Mouse (Mus musculus) natural killer cell, adult 2 months (primary cell): ENCODE measurements around the gene Ltbr.

Experiments used
- DNase-seq, 2 experiments: peaks; one replicate each; pipeline ENCODE4 v3.0.0; 2022; ENCODE audit warnings: low spot score in 2 of 2

The Ltbr gene

DNA sequence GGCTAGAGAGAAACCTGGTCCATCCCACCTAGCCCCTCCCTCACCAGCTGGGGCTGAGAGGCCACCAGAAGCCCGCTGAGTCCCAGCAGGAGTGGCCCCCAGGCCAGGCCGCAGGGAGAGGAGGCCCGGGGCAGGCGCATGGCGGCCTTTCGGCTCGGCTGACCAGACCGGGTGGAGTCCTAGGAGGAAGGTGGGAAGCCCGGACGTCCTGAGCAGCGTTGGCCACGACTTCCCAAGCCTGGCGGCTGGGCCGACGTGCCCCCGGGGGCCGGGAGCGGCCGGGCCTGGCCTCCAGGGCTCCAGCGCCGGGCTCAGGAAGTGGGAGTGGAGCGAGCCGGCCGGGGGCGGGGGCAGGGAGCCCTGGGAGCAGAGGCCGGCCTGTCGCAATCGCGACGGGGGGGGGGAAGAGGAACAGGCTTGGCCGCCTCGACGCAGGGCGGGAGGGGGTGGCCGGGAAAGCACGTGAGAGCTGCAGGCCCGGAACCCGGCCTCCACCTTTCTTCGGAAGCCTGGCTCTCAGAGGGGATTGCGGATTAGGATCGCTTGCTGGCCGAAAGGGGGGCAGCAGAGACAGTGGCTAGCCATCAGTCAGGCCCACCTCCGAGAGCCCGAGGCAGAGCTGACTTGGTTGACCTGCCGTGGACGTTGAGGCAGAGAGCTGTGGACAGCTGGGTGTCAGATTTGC lies at the start of gene Ltbr:
Gene Ltbr, minus strand, starts transcription at position 340 of the 685 bp plus-strand sequence.
- DNase-seq: peak in 1 of 2 experiments; percentile 24

GRCm38 (mm10) chr6:125363021-125363420 lies 49.3 kb upstream of the Ltbr start:
- DNase-seq: no peak

- DNase-seq: no peak
These were observed 48.0 kb upstream of the Ltbr start for GRCm38 (mm10) chr6:125361467-125362291.

- DNase-seq: peak in 1 of 2 experiments; percentile 45
These were observed 47.2 kb upstream of the Ltbr start for GRCm38 (mm10) chr6:125360846-125361245.

- DNase-seq: no peak
These were observed 46.3 kb upstream of the Ltbr start for GRCm38 (mm10) chr6:125359999-125360398.

DNA sequence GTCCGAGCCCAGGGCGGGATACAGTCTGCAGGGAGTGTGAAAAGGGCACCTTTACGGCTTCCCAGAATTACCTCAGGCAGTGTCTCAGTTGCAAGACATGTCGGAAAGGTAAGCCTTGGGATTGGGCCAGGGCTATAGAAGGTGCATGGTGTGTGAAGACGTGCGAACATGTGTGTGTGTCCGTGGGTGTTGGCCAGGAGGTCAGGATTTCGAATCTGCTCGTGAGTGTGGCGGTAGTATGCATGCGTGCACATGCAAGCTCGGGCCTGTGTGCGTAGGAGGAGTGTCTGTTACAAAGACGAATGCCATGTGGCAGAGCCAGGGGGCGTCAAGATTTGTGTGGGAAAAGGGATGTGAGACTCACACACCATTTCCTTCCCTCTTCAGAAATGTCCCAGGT lies 43.6 kb upstream of the Ltbr start:
- DNase-seq: no peak

DNA sequence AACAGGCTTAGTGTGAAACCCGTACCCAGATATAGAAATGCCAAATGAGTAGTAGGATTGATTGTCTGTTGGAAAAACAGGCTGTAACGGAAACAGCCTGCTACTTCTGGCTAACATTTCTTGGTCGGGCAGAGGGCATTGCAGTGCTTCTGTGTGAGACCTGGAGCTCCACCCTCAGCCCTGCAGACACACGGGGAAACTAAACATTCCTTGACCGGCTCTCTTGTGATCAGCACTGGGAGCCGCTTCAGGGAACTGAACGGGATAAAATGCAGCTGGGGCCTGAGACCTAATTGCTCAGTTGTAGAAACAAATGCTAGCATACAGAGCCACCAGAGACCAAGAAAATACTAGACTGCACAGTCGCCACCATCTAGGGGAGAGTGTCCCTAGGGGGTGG lies 42.6 kb upstream of the Ltbr start:
- DNase-seq: no peak

- DNase-seq: no peak
These were observed 41.6 kb upstream of the Ltbr start for GRCm38 (mm10) chr6:125355197-125355741.

- no peak for DNase-seq
These were observed 40.9 kb upstream of the Ltbr start for GRCm38 (mm10) chr6:125354352-125355151.

DNA sequence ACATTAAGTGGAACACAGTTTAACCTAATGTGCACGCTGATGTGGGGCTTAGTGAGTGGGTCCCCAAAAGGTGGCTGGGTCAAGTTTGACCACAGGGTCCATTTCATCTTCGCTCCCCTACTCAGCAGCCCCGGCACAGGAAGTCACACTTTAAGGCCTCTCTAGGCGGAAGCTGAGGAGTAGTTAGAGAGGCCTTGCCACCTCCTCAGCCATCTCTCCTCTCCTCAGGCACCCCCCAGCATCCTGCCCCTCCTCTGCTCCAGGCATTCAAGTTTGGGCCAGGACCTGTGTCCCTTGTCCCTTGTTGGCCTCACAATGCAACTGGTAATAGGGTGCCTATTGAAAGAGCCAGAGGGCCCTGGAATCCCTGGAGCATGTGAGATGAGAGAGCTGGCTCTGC lies 40.0 kb upstream of the Ltbr start:
- peak; percentile 51 to 66 for DNase-seq

DNA sequence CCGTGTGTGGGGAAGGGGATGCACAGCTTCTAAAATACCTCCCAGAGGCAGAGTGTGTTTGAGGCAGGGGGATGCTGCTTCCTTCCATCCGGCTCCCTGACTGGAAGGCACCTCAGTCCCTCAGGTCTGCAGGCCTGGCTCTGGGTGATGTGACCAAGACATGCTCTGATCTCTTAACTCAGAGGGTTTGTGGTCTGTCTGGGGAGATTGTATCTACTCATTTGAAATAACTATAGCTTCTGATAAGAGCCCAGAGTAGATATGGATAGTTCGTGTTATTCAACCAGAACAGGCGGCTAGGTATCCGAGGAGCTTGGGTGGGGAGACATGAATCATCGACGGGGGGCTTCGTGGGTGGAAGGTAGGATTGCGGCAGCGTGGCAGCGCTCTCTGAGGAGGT lies 39.5 kb upstream of the Ltbr start:
- no peak for DNase-seq

DNA sequence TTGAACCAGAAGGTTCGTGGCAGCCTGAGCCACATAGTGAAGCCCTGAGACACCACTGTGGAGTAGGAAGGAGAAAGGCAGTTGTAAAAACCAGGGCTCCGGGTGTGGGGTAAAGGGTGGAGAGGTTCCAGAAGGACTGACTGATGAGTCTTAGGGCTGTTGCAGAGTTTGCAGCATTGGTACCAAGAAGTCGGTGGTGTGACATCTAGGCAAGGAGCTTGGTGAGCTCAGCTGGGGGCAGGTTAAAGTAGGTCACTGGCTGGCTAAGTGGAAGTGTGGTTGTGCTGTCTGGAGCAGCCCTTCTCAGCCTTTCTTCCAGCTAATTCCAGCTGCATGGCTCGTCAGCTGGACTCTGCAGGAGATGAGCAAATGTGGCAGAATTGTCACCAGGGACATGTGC lies 39.1 kb upstream of the Ltbr start:
- no peak for DNase-seq

GRCm38 (mm10) chr6:125352046-125352384 lies 38.3 kb upstream of the Ltbr start:
- no peak for DNase-seq

DNA sequence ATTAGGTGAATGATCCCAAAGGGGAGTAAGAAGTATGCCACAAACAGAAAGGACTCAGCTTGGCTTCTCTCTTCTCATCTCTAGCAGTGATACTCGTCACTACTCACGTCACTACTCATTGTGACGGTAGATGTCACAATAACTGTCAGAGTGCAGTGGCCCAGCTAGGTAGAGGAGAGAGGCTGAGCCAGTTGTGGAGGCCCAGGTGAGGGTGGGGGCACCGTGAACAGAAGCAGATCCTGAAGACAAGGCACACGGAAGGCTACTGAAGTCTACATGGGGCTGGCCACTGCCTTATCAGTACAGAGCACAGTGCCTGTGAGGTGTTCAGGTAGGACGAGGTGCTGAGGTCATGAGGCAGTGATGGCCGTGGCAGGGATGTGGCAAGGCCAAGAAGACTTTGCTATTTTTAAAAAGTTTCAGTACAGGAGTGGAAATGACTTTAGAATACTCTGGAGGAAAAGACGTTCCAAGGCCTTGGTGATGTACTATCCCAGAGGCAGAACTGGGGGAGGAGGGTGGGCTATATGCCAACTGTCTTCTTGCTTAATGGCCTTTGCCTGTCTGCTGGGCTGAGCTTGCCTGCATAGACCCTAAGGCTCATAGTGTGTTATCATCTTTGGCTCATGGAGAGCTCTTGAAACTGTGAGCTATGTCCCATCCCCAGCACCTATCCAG lies 37.8 kb upstream of the Ltbr start:
- DNase-seq: peak; percentile 48 to 65

DNA sequence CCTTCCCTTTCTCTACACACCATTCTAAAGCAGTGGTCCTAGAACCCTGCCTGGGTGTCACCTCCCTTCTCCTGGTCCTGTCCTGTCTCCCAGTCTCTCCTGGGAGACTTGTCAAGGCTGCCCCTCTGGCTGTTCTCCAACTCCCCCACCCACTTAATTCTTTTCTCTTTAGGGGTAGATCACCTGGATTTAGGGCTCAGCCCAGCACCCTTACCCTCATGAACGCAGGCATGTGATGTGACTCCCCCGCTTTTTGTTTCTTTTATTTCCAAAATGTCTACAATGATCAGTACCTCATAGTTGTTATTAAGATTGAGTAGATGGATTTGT lies 37.3 kb upstream of the Ltbr start:
- DNase-seq: no peak

DNA sequence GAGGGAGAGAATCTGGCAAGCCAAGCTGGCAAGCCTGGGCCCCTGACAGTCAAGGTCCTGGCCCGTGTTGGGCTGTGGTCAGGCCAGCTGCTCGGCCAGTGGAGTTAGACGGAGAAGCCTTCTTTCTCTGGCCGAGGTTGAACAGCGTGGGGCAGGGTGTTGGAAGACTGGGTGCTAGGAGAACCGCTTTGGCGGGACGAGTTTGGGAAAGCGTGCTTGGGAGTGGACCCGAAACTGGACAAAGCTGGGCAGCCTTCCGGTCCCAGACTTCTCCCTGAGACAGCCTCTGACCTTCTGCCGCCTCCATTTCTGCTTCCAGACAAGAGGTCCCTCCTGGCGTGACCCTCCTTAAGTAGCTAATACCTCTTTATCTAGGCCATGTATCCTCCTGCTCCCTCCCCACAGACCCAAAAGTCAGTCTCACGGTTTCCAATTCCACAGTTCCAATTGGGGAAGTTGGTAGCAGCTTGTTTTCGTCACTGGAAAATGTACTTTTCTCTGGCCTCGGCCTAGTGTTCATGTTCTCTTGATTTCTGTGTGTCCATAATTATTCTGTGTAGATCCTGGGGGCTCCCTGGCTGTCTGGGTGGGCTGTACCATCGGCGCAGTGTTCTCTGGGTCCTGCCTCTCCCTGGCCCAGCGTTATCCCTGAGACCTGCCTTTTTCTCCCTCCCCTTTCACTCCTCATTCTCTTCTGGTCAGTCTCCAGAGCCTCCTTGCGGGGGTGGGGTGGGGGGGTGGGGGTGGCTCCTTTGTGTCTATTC lies 36.7 kb upstream of the Ltbr start:
- DNase-seq: no peak

- DNase-seq: peak in 1 of 2 experiments; percentile 30
These were observed 36.0 kb upstream of the Ltbr start for GRCm38 (mm10) chr6:125349575-125350230.

GRCm38 (mm10) chr6:125348721-125349574 lies 35.3 kb upstream of the Ltbr start, which contains the start of gene Tnfrsf1a:
Gene Tnfrsf1a (plus strand): TSS chr6:125349362.
- DNase-seq: no peak

- DNase-seq: no peak
These were observed 32.3 kb upstream of the Ltbr start for GRCm38 (mm10) chr6:125346029-125346428.
